Mouse (Mus musculus) testis, postnatal 14 days (tissue): ENCODE data around the gene Pnmal1.

ENCODE experiments used
- DNase-seq: peaks from one replicate; pipeline ENCODE4 v3.0.0; 2021; ENCODE audit warnings: low spot score

Gene Pnmal1

GRCm38 (mm10) chr7:16924037-16924834, 35.2 kb upstream of the Pnmal1 start, which contains the start of gene Calm3:
TSS of gene Calm3 (minus strand) at chr7:16924114.
- DNase-seq: peak; percentile 99

GRCm38 (mm10) chr7:16928341-16928740, 31.1 kb upstream of the Pnmal1 start:
- DNase-seq: no peak

GRCm38 (mm10) chr7:16930850-16931249, 28.6 kb upstream of the Pnmal1 start:
- no peak for DNase-seq

- peak; percentile 72 for DNase-seq
Observed at GRCm38 (mm10) chr7:16931968-16932627, 27.4 kb upstream of the Pnmal1 start.

GRCm38 (mm10) chr7:16932704-16933577, 26.5 kb upstream of the Pnmal1 start:
- DNase-seq: no peak

GRCm38 (mm10) chr7:16937312-16937711, 22.2 kb upstream of the Pnmal1 start:
- DNase-seq: peak; percentile 68

- no peak for DNase-seq
Observed at GRCm38 (mm10) chr7:16938117-16938791, 21.2 kb upstream of the Pnmal1 start.

GRCm38 (mm10) chr7:16940292-16940691, 19.2 kb upstream of the Pnmal1 start:
- no peak for DNase-seq

- DNase-seq: no peak
Observed at GRCm38 (mm10) chr7:16942861-16943260, 16.6 kb upstream of the Pnmal1 start.

GRCm38 (mm10) chr7:16944061-16944807, 15.2 kb upstream of the Pnmal1 start, which contains the start of gene Pnmal2:
TSS of gene Pnmal2 (plus strand) at chr7:16944682.
- DNase-seq: peak; percentile 86

GRCm38 (mm10) chr7:16944808-16945315, 14.6 kb upstream of the Pnmal1 start:
- DNase-seq: no peak

GRCm38 (mm10) chr7:16945419-16945818, 14.1 kb upstream of the Pnmal1 start:
- no peak for DNase-seq

- DNase-seq: no peak
Observed at GRCm38 (mm10) chr7:16946441-16947348, 12.8 kb upstream of the Pnmal1 start.

- no peak for DNase-seq
Observed at GRCm38 (mm10) chr7:16947349-16947895, 12.1 kb upstream of the Pnmal1 start.

GRCm38 (mm10) chr7:16947959-16948361, 11.5 kb upstream of the Pnmal1 start:
- DNase-seq: no peak

GRCm38 (mm10) chr7:16948923-16949458, 10.5 kb upstream of the Pnmal1 start:
- no peak for DNase-seq

GRCm38 (mm10) chr7:16949908-16950841, 9.3 kb upstream of the Pnmal1 start:
- no peak for DNase-seq
